Mouse (Mus musculus): Measurements from ENCODE around the gene Mllt10. TPM values are rescaled to one million over a fixed set of nuclear protein-coding genes. Genes with fewer than 3 reads are reported as not detected.

The Mllt10 gene
- polyA plus RNA-seq, 1 experiment from 2014 or later: 50.0 TPM

DNA sequence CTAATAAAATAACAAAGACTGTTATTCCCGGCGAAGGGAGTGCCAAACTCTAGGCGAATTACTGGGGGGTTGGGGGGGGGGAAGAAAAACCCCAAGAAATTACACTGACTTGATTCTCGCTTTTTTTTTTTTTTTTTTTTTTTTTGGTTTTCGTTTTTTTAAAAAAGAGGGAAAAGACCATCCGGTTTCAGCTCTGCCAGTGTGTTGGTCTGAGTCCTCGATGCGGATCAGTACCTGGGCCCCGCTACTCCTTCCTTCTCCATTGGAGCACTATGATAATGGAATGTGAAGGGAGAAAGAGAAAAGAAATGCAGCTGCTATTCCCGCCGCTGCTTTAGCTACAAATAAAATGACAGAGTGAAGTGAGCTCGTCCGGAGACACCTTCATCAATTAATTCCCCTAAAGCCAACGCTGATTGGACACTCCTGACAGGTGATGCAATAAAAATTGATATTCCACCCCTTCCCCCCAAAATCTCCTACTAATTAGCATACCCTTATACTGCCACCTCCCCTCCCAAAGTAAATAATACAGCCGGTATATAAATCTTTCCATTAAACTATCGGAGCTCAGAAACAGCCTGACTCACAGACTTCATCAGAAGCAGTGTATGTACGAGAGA is 6.5 kb upstream of the Mllt10 start, which contains the start of gene Skida1:
Skida1 (minus strand) TSS at position 599 of the 623 bp plus-strand sequence.
- Histone ChIP-seq H3K4me2 (peak within 1 kb of the TSS; percentile 90), H3K9me3 (no peaks in the 10 kb centered on the region), H3K9ac (peak within 1 kb of the TSS; percentile 99), H3K27me3 (no peaks in the 10 kb centered on the region), H3K4me3 (peak within 1 kb of the TSS; percentile 90), H3K4me1 (replicated peaks) (peaks cover 37% of the 10 kb centered on the region), H3K36me3 (no peaks in the 10 kb centered on the region), H3K27ac (replicated peaks) (peak within 1 kb of the TSS; percentile 100)
- peak; percentile 78 for ATAC-seq (ENCODE audit: low FRiP score, low read depth)
- under 1% methylated on average over 17 of the region's 17 CpGs for WGBS

DNA sequence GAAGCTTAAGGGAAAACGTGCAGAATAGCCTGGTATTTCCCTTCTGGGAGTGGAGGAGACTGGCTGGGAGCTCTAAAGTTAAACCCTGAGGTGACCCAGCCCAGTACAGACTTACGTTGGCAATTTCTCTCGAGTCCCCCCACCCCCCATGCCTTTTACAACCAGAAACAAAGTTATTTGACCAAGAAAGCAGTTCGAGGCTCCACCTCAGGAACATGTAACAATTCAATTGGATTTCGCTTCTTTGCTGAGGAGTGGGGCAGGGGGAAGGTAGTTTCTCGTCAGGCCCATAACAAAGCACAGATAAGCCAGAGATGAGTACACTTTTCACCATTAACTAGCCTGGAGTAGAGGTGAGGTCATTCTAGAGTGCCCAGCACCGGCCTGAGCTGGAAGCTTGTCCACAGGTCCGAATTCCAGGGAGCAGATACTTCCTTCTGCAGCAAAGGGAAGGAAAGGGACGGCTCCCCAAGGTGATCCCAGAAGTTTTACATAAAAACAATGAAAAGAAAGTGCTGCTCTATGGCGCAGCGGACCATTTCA is 5.7 kb upstream of the Mllt10 start:
- H3K4me1 ChIP-seq (replicated peaks): peaks cover 35% of the 10 kb centered on the region
- peak overlapping the region; percentile 100 for H3K27ac ChIP-seq (replicated peaks)
- no peaks in the 10 kb centered on the region for H3K27me3 ChIP-seq
- H3K4me3 ChIP-seq: peak overlapping the region; percentile 90
- peak overlapping the region; percentile 99 for H3K9ac ChIP-seq
- H3K4me2 ChIP-seq: peak overlapping the region; percentile 90
- ATAC-seq (ENCODE audit: low FRiP score, low read depth): no peak
- H3K36me3 ChIP-seq: no peaks in the 10 kb centered on the region
- 4% methylated on average over 11 of the region's 11 CpGs for WGBS
- no peaks in the 10 kb centered on the region for H3K9me3 ChIP-seq

DNA sequence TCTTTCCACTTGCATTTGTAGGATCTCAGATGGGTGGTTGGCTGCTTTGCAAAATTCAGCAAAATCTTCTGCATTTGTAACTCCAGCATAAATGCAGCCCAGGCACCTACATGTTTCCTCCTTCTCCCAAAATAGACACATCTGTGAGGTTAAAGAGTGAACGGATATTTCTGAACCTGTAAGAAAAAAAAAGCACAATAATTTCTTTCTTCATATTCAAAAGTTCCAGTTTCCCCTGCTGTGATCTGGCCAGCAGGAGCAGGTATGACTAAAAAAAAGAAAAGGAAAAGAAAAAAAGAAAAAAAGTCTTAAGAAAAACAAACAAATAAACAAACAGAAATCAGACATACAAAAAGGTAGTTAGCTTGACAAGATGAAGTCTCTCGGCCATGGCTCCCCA is 5.0 kb upstream of the Mllt10 start:
- H3K4me2 ChIP-seq: peak overlapping the region; percentile 90
- peaks cover 32% of the 10 kb centered on the region for H3K4me1 ChIP-seq (replicated peaks)
- 16% methylated on average over 2 of the region's 2 CpGs for WGBS
- H3K9me3 ChIP-seq: no peaks in the 10 kb centered on the region
- peak overlapping the region; percentile 100 for H3K27ac ChIP-seq (replicated peaks)
- no peaks in the 10 kb centered on the region for H3K36me3 ChIP-seq
- peak overlapping the region; percentile 99 for H3K9ac ChIP-seq
- peak overlapping the region; percentile 90; the same call in 1 of the 2 replicates for H3K4me3 ChIP-seq
- ATAC-seq (ENCODE audit: low FRiP score, low read depth): no peak
- no peaks in the 10 kb centered on the region for H3K27me3 ChIP-seq

DNA sequence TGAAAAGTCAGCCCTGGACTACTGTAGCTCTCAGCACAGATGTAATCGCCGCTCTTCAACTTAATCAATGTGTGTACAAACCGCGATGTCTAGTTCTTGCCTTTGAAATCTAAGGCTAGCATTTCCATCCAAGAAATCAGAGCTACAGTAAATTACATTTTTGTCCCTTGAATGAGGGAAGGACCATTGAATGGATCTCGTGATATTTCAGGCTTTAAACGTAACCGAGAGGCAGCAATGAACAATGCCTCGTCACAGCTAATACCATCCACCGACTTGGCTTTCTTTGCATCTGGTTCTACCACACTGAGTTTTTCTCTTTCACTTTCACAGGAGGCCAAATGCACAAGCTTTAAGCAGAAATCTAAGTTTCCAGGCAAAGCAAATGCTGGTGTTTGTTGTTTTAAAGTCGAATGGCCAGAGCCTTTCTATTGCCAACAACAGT is 4.5 kb upstream of the Mllt10 start:
- peak overlapping the region; percentile 14; the same call in 1 of the 2 replicates for H3K4me3 ChIP-seq
- WGBS: 7% methylated on average over 10 of the region's 10 CpGs
- peak overlapping the region; percentile 16; the same call in 1 of the 2 replicates for H3K9ac ChIP-seq
- peaks cover 33% of the 10 kb centered on the region for H3K4me1 ChIP-seq (replicated peaks)
- H3K4me2 ChIP-seq: peak overlapping the region; percentile 90
- H3K27ac ChIP-seq (replicated peaks): peak overlapping the region; percentile 58
- ATAC-seq (ENCODE audit: low FRiP score, low read depth): no peak
- no peaks in the 10 kb centered on the region for H3K27me3 ChIP-seq
- no peaks in the 10 kb centered on the region for H3K9me3 ChIP-seq
- H3K36me3 ChIP-seq: no peaks in the 10 kb centered on the region

DNA sequence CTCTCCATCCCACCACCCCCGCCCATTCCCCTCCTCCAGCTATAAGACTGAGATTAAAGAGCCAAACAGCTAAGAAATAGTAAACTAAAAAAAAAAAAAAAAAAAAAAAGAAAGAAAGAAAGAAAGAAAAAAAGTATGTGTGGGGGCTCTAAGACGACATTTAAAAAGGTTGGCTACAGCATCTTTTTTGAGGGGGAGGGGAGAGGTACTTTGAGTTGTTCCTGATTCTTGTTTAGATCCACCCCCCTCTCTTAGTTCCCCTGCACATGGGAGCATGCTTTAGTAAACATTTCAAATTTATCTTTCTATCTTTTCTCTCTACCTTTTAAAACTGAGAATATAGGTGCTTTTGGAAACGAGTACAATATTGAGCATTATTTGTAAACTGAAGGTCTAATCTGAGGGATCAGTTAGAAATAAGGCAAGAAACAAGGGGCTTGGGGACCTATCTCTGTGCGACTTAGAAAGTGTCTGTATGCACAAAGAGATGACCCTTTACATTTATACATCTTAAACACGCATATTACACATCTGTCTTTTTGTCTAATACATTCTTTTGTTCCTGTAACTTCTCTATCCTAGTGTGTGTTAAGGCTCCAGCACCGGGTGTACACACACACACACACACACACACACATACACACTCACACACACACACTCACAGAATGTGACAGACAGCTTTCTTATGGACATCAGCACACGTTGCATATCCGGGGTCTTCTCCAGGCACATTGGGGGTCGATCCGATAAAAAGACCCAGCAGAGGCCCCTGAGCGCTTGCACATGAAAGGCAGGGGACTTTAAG is 3.8 kb upstream of the Mllt10 start:
- peak overlapping the region; percentile 90 for H3K4me2 ChIP-seq
- no peak overlapping the region for H3K4me3 ChIP-seq
- H3K4me1 ChIP-seq (replicated peaks): peaks cover 38% of the 10 kb centered on the region
- no peaks in the 10 kb centered on the region for H3K9me3 ChIP-seq
- WGBS: 16% methylated on average over 11 of the region's 11 CpGs
- ATAC-seq (ENCODE audit: low FRiP score, low read depth): no peak
- no peak overlapping the region for H3K9ac ChIP-seq
- no peaks in the 10 kb centered on the region for H3K27me3 ChIP-seq
- no peaks in the 10 kb centered on the region for H3K36me3 ChIP-seq
- peak overlapping the region; percentile 58 for H3K27ac ChIP-seq (replicated peaks)

DNA sequence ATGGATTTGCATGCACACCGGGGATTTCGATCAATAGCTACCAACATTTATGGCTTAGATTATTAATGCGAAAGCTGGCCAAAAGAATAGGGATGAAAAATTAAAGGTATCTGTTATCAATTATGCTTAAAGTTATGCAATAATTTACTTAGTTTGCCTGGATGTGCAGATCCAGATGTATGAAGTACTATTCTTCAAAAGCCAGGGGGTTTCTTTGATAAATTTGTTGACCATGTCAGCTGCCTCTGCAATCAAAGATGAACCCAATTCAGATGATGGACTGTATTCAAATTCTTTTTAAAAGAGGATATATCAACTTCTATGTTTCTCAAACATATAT is 3.2 kb upstream of the Mllt10 start:
- H3K4me1 ChIP-seq (replicated peaks): peaks cover 38% of the 10 kb centered on the region
- H3K9ac ChIP-seq: no peak overlapping the region
- no peaks in the 10 kb centered on the region for H3K36me3 ChIP-seq
- no peak for ATAC-seq (ENCODE audit: low FRiP score, low read depth)
- H3K4me2 ChIP-seq: peak overlapping the region; percentile 90; the same call in 1 of the 2 replicates
- H3K27ac ChIP-seq (replicated peaks): no peak overlapping the region
- no peak overlapping the region for H3K4me3 ChIP-seq
- WGBS: 33% methylated on average over 3 of the region's 3 CpGs
- H3K27me3 ChIP-seq: no peaks in the 10 kb centered on the region
- H3K9me3 ChIP-seq: no peaks in the 10 kb centered on the region

DNA sequence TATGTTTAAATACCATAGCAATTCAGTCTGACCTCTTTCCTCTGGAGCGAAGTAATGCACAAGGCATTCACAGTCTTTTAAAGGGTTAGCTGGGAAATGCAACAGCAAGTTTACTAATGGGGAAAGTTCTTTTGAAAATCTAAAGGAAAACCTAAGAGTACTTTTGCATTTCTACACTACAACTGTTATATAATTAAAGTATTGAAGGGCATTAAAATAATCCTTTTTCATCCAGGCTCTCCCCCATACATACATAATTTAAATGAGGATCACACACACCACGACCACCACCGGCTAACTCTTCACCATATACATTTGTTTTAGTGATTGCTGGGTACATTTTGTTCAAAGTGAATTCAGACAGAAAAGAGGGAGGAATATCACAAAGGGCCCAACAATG is 2.5 kb upstream of the Mllt10 start:
- no peak for ATAC-seq (ENCODE audit: low FRiP score, low read depth)
- peaks cover 38% of the 10 kb centered on the region for H3K4me1 ChIP-seq (replicated peaks)
- H3K27me3 ChIP-seq: no peaks in the 10 kb centered on the region
- 65% methylated on average over 3 of the region's 3 CpGs for WGBS
- no peak overlapping the region for H3K4me3 ChIP-seq
- no peaks in the 10 kb centered on the region for H3K9me3 ChIP-seq
- H3K36me3 ChIP-seq: no peaks in the 10 kb centered on the region
- H3K9ac ChIP-seq: no peak overlapping the region
- no peak overlapping the region for H3K4me2 ChIP-seq
- H3K27ac ChIP-seq (replicated peaks): no peak overlapping the region

DNA sequence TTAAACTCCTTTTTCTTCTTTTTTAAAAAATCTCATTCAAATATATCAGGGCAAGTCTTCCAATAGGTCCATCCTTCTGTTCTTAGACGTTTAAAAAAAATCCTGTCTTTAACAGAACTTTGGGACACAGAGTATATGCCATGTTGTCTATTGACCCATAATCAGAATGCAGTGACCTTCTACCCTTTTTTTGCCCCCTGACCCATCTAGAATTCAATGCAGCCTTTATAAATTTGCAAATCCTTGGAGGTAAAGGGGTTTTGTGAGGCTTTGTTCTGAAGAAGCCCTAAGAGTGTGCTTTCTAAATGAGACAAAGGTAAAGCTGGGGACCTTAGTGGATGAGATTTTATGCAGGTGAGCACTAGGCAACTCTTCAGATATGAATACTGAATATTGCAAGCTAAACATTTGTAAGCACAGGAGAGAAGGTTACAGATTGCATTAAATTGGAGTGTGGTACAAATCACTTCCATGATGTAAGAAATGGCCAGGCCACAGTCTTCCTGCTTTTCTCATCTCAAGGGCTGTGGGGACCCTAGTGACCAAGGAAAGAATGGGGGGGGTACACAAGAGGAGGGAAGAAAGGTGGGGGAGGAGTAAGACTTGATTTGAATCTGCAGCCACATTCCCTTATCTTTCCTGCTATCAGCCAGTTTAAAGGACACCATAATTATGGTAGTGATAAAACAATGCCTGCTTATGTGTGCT is 1.6 kb upstream of the Mllt10 start:
- Histone ChIP-seq H3K9me3 (no peaks in the 10 kb centered on the region), H3K36me3 (no peaks in the 10 kb centered on the region), H3K4me2 (no peak overlapping the region), H3K4me1 (replicated peaks) (peaks cover 42% of the 10 kb centered on the region), H3K27me3 (no peaks in the 10 kb centered on the region), H3K9ac (no peak overlapping the region), H3K27ac (replicated peaks) (no peak overlapping the region), H3K4me3 (no peak overlapping the region)
- no peak for ATAC-seq (ENCODE audit: low FRiP score, low read depth)
- 48% methylated on average over 1 of the region's 1 CpGs for WGBS

DNA sequence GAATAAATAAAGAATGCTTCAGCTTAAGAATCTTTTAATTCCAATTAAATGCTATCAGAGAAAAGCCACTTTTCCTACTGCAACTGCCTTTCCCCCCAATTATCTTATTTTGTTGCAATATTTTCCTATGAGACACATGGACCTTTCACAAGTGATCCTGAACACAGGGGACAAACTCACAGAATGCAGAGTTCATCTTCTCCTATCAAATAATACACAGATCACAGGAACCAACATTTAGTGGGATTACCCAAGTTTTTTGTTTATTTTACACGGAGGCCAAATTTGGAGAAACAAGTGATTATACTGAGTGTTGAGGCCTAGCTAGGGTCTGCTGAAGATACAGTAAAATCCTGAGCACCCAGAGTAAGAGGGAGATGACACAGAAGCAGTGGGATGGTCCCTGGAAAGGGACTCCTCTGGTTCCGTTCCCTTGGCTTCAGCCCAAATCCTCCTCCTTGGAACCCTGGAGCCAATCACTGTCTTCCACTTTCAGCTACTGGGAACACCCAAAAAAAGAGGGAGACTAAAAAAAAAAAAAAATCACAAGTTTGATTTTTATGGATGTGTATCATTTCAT is 996 bp upstream of the Mllt10 start:
- ATAC-seq (ENCODE audit: low FRiP score, low read depth): no peak
- Histone ChIP-seq H3K36me3 (no peaks in the 10 kb centered on the region), H3K27me3 (no peaks in the 10 kb centered on the region), H3K4me2 (peak overlapping the region; percentile 80; the same call in 1 of the 2 replicates), H3K9me3 (no peaks in the 10 kb centered on the region), H3K4me3 (no peak overlapping the region), H3K27ac (replicated peaks) (peak overlapping the region; percentile 55; the same call in 1 of the 2 replicates), H3K9ac (no peak overlapping the region), H3K4me1 (replicated peaks) (peaks cover 45% of the 10 kb centered on the region)
- WGBS: 40% methylated on average over 2 of the region's 2 CpGs

DNA sequence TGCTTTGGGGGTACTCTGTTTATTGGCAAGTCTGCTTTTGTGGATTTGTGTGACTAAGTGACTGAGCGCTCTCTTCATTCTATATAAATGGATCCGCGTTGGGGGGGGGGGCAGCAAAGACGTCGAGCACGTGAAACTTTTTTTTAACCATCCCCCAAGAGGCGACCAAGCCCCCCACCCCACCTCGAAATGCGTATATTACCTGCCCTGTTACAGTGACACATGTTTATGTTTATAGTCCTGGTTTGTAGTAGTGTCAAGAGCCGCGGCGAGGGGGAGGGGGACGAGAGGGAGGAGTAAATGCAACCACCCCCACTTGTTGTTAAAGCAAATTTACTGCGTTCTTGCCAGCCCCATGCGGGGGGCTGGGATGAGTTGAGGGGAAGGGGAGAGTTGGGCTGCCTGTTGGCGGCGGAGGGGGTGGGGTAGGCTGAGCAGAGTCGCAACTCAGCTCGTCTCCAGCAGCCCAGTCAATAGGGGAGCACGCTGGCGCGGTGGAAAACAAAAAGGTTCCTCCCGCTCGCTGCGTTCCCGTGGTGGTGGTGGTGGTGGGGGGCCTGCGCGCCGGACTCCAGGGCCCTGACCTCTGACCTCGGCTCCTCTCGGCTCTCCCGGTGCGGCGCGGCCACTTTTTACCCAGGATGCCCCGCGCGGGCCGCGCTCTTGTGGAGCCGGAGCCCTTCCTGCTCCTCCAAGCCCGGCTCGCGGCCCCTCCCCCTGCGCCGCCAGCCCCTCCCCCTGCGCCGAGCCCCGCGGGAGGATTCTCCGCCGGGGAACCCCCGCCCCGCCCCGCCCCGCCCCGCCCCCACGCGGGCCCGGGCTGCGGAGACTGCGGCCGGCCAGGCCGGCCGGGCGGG is 1.1 kb downstream of the Mllt10 start:
- peak overlapping the region; percentile 94 for H3K27ac ChIP-seq (replicated peaks)
- peak overlapping the region; percentile 59 for H3K4me3 ChIP-seq
- peak overlapping the region; percentile 80 for H3K4me2 ChIP-seq
- peaks cover 32% of the 10 kb centered on the region for H3K4me1 ChIP-seq (replicated peaks)
- WGBS: under 1% methylated on average over 43 of the region's 66 CpGs
- H3K9me3 ChIP-seq: no peaks in the 10 kb centered on the region
- peak overlapping the region; percentile 64 for H3K9ac ChIP-seq
- H3K27me3 ChIP-seq: no peaks in the 10 kb centered on the region
- no peaks in the 10 kb centered on the region for H3K36me3 ChIP-seq
- ATAC-seq (ENCODE audit: low FRiP score, low read depth): peak; percentile 94

DNA sequence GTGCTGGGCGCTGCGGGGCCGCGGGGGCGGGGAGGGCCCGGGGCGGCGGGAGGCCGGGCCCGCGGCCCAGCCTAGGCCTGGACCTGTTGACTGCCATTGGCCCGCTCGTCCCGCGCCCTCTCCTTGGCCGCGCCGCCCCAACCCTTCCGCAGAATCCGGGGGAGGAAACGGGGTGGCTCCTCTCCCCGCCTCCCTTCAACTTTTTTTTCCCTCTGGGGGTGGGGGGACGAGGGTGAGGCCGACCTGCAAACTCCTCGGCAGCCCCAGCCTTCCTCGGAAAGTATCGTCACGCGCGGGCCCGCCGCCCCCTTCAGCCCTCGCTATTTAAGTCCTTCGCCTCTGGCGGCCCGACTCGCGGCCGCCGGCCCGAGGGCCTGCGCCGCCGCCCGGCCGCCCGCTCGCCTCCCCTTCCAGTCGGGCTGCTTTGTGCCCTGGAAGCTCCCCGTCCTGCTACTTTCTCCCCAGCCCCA is 1.8 kb downstream of the Mllt10 start:
- H3K4me1 ChIP-seq (replicated peaks): peaks cover 26% of the 10 kb centered on the region
- WGBS: under 1% methylated on average over 42 of the region's 50 CpGs
- H3K4me2 ChIP-seq: peak overlapping the region; percentile 80
- H3K9ac ChIP-seq: peak overlapping the region; percentile 64
- peak overlapping the region; percentile 94 for H3K27ac ChIP-seq (replicated peaks)
- no peaks in the 10 kb centered on the region for H3K27me3 ChIP-seq
- H3K9me3 ChIP-seq: no peaks in the 10 kb centered on the region
- peak; percentile 96 for ATAC-seq (ENCODE audit: low FRiP score, low read depth)
- no peaks in the 10 kb centered on the region for H3K36me3 ChIP-seq
- H3K4me3 ChIP-seq: peak overlapping the region; percentile 59

All from hindbrain, embryonic 15.5 days (tissue).